Mouse (Mus musculus): ENCODE data around the gene Hoxc11.

DNA sequence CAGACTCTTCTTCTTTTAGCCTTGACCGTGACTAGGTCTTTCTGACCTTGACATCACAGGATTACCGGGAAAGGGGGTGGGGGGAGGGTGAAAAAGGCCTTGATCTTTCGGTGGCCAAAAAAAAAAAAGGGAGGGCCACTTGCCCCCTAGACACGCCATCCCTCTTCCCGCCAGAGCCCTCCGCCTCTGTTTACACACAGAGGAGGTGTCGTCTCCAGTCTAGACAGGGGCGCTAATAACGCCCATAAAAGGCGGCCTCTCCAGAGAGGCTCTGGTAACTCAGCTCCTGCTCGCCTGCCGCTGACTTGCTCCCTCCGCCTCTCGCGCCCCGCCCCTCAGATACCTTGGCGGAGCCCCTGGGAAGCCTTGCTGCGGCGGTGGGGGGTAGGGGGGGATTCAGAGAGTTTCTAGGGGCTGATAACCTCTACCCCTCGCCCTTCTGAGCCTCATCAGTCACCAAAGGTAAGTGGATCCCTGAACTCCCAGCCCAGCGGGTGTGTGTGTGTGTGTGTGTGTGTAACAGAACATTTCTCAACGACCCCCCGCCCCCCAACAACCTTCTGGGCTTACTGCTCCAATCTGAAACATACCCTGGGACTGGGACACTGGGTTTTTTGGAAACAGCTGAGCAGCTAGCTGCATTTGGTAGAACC, 22.4 kb upstream of the Hoxc11 start:
- TF ChIP-seq CTCF (conservative IDR thresholded peaks at IDR 0.05; ENCODE audit: low read length) (no peak), POU5F1 (IDR thresholded peaks at IDR 0.05; ENCODE audit: borderline replicate concordance, low read length) (no peak)

Measured in E14TG2a.4 (cell line).